Mouse (Mus musculus): ENCODE results near the gene S100a5. TPM values are rescaled to one million over a fixed set of nuclear protein-coding genes. Genes with fewer than 3 reads are reported as not detected.

The S100a5 gene
- polyA plus RNA-seq (2015; fragmentation: Nextera tagmentation; extraction: Ambion mirVana): 4.5 and 6.5 TPM in 2 replicates

DNA sequence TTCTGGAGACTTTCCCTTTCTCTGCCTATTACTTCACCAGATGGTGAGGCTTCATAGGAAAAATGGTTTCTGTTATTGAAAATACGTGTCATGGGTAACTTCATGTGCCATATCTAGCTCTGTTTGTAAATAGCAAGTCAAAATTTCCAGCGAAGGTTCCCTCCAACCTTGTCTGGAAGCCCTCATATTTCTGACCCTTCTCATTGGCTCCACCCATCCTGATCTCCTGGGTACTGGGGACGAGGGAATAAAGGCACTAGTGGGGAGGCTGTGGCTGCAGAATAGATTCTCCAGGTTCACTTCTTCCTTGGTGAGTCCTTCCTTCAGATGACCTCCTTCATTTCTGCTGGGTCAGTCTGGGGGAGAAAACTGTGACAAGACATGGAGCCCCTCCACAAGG, at the start of gene S100a5:
S100a5 (plus strand) TSS at position 301 of the 400 bp plus-strand sequence.
- WGBS: 52% methylated on average over 3 of the region's 3 CpGs
- Histone ChIP-seq H3K9ac (no peak within 1 kb of the TSS), H3K27me3 (replicated peaks) (no peaks in the 10 kb centered on the region), H3K36me3 (no peaks in the 10 kb centered on the region), H3K4me2 (no peak within 1 kb of the TSS), H3K9me3 (no peaks in the 10 kb centered on the region), H3K27ac (no peak within 1 kb of the TSS), H3K4me3 (replicated peaks) (no peak within 1 kb of the TSS), H3K4me1 (peaks cover 24% of the 10 kb centered on the region)
- no peak for ATAC-seq (ENCODE audit: insufficient read depth, low FRiP score, low read depth)

DNA sequence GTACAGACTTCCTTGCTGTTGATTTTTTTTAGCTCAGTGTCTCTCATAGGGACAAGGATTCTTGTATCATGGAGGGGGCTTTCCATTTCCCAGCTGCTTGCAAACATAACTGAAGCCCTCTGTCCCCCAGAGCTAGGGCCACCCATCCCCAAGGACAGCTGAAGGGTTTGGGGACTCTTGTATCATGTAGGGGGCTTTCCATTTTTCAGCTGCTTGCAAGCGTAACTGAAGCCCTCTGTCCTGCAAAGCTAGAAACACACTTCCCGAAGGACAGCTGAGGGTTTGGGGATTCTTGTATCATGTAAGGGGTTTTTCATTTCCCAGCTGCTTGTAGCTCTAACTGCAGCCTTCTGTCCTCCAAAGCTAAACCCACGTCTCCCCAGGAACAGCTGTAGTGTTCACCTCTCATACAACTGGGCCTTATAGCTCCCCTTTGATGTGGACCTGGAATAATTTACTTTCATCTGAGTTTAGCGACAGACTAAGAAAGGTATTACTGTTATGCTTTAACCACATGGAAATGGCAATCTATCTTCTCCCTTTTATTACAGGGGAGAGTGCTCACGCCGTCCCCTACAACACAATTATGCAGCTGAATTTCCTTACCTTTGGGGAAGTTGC, 48.2 kb upstream of the S100a5 start, which contains the start of gene S100a3:
S100a3 (plus strand) TSS at position 571 of the 621 bp plus-strand sequence.
- no peak within 1 kb of the TSS for H3K4me2 ChIP-seq
- ATAC-seq (ENCODE audit: insufficient read depth, low FRiP score, low read depth): no peak
- no peaks in the 10 kb centered on the region for H3K27me3 ChIP-seq (replicated peaks)

DNA sequence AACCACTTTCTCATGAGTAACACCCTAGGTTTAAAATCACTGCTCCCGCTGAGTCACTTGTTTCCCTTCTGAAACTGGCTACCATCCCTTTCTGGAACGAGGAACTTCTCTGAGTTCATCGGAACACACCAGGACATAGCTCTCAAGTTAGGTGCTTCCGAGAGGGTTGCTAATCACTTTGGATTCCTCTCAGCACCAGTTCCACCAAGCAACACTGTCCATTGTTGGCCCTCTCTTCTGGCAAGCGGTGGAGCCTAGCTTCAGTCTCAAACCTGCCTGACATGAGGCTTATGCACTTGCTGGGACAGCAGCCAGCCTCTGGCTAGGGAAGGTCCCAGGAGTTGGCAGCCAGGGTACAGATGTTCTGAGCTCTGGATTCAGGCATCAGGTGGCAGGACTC, 33.6 kb upstream of the S100a5 start:
- 0 out of 2 replicates have a peak, but pooled peaks cover 4% of the 10 kb centered on the region for H3K4me1 ChIP-seq

More for the DNA sequence above, 48.2 kb upstream of the S100a5 start, which contains the start of gene S100a3:
- Histone ChIP-seq H3K36me3 (no peaks in the 10 kb centered on the region), H3K9ac (no peak within 1 kb of the TSS), H3K27ac (no peak within 1 kb of the TSS), H3K4me1 (no peaks in the 10 kb centered on the region), H3K9me3 (no peaks in the 10 kb centered on the region), H3K4me3 (replicated peaks) (no peak within 1 kb of the TSS)
- WGBS: 73% methylated on average over 6 of the region's 6 CpGs

DNA sequence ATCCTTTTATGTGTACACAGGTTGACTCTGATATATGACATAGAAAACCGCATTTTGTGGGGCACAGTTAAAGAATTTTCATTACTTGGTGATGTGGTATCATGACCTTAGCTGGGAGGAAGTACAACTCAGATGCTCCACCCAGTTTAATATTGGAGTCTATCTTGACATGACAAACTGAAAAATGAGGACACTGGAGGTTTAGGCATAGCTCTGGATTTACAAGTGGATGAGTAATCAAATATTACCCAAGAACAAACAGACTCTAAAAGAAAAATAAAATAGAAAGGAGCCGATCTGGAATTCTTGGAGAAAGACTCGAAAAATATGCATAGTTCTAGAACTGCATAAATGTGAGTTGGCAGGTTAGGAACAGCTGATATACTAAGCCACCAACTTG, 33.0 kb upstream of the S100a5 start:
- H3K4me2 ChIP-seq: no peak overlapping the region
- H3K27ac ChIP-seq: no peak overlapping the region
- no peaks in the 10 kb centered on the region for H3K27me3 ChIP-seq (replicated peaks)
- no peak overlapping the region for H3K9ac ChIP-seq
- H3K4me3 ChIP-seq (replicated peaks): no peak overlapping the region
- no peak for ATAC-seq (ENCODE audit: insufficient read depth, low FRiP score, low read depth)
- H3K9me3 ChIP-seq: no peaks in the 10 kb centered on the region
- H3K4me1 ChIP-seq: 0 out of 2 replicates have a peak, but pooled peaks cover 4% of the 10 kb centered on the region
- 61% methylated on average over 3 of the region's 3 CpGs for WGBS
- no peaks in the 10 kb centered on the region for H3K36me3 ChIP-seq

More for the DNA sequence above, 33.6 kb upstream of the S100a5 start:
- Histone ChIP-seq H3K27ac (0 out of 2 replicates have a peak overlapping the region, but pooled peaks have one; percentile 26), H3K9ac (no peak overlapping the region), H3K27me3 (replicated peaks) (no peaks in the 10 kb centered on the region), H3K36me3 (no peaks in the 10 kb centered on the region), H3K4me2 (no peak overlapping the region), H3K4me3 (replicated peaks) (no peak overlapping the region), H3K9me3 (no peaks in the 10 kb centered on the region)
- no peak for ATAC-seq (ENCODE audit: insufficient read depth, low FRiP score, low read depth)
- WGBS: 84% methylated on average over 5 of the region's 5 CpGs

DNA sequence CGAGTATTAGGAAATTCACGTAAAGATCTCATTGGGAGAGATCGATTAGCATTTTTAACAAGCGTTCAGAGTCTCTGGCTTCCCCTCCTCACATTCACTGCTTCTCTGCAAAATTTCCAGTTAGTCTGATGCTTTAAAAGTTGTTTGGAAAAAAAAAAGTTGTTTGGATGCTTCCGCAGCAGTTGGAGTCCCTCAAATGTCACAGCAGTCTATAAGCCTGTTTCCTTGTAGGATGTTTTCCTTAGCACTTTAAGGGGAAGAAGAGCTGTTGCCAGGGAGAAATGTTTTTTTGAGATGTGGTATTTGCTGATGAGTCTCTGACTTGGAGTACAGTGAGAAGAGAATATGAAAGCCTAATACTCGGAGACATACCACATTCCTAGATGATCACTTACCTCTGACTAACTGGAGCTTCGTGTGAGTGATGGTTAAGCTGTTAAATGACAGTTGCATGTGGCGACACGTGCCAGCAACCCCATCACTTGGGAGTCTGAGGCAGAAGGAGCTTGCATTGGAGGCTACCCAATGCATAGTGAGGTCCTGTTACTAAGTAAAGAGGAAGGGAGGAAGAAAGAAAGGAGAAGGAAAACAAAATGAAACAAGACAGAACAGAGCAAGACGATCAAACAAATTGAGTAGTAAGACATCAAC, 31.8 kb upstream of the S100a5 start:
- no peak for ATAC-seq (ENCODE audit: insufficient read depth, low FRiP score, low read depth)
- Histone ChIP-seq H3K9ac (no peak overlapping the region), H3K4me1 (0 out of 2 replicates have a peak, but pooled peaks cover 4% of the 10 kb centered on the region), H3K9me3 (no peaks in the 10 kb centered on the region), H3K27me3 (replicated peaks) (no peaks in the 10 kb centered on the region), H3K4me2 (no peak overlapping the region), H3K36me3 (no peaks in the 10 kb centered on the region), H3K27ac (0 out of 2 replicates have a peak overlapping the region, but pooled peaks have one; percentile 11), H3K4me3 (replicated peaks) (no peak overlapping the region)
- WGBS: 64% methylated on average over 10 of the region's 10 CpGs

DNA sequence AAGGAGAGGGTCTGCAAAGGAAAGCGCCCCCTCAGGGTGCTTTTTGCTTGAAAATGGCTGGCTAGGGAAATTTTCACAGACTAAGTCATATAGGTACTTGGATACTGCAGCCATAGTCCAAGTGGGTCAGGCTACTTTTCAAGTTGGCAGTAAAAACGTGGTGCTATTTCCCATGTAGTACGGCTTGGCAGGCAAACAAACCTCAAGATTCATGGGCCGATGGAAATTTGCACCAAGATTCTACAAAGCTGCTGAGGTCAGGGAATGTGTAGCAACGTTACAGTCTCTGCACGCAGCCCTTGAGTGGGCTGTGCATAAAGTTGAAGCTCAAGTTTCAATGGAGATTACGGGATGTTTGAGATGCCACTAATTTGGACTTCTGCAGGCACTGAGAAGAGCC, 28.9 kb upstream of the S100a5 start:
- peaks cover 13% of the 10 kb centered on the region; the same call in 1 of the 2 replicates for H3K4me1 ChIP-seq
- no peaks in the 10 kb centered on the region for H3K36me3 ChIP-seq
- ATAC-seq (ENCODE audit: insufficient read depth, low FRiP score, low read depth): no peak
- H3K27ac ChIP-seq: no peak overlapping the region
- WGBS: 60% methylated on average over 7 of the region's 7 CpGs
- no peak overlapping the region for H3K9ac ChIP-seq
- H3K9me3 ChIP-seq: no peaks in the 10 kb centered on the region
- H3K4me2 ChIP-seq: no peak overlapping the region
- no peak overlapping the region for H3K4me3 ChIP-seq (replicated peaks)
- H3K27me3 ChIP-seq (replicated peaks): no peaks in the 10 kb centered on the region

DNA sequence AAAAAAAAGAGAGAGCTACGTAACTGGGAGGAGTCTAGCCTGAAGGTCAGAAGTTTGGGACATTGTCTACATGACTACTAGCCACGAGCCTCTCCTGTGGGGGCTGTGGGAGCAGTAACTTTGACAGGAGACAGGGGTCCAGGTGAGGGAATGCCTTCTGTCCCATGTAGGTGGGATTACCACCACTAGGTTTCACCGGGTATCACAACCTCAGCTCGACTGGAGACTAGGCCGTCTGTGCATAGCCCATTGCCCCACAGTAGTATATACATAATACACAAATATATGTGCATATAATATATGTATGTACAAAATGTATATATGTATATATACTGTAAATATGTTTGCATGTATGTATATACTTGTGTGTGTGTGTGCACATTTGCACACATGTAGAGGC, 27.2 kb upstream of the S100a5 start:
- H3K4me1 ChIP-seq: peaks cover 17% of the 10 kb centered on the region
- H3K4me3 ChIP-seq (replicated peaks): no peak overlapping the region
- no peaks in the 10 kb centered on the region for H3K27me3 ChIP-seq (replicated peaks)
- no peak overlapping the region for H3K4me2 ChIP-seq
- H3K36me3 ChIP-seq: no peaks in the 10 kb centered on the region
- no peak overlapping the region for H3K9ac ChIP-seq
- WGBS: 90% methylated on average over 5 of the region's 5 CpGs
- H3K9me3 ChIP-seq: no peaks in the 10 kb centered on the region
- H3K27ac ChIP-seq: no peak overlapping the region
- no peak for ATAC-seq (ENCODE audit: insufficient read depth, low FRiP score, low read depth)

DNA sequence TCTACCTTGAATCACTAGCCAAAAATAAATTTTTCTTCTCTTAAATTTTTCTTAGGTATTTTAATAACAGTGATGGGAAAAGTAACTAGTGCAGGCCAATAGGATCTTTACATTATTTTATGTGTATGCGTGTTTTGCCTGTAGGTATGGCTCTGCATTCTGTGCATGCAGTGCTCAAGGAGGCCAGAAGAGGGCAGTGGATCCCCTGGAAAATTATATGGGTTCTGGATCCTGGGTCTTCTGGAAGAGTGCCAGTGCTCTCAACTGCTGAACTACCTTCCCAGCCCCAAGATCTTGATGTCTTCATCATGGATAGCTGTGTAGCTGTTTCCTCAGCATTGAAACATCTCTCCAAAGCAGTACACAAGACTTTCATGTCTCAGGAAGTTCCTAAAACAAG, 26.2 kb upstream of the S100a5 start:
- ATAC-seq (ENCODE audit: insufficient read depth, low FRiP score, low read depth): no peak
- no peak overlapping the region for H3K27ac ChIP-seq
- 97% methylated on average over 1 of the region's 1 CpGs for WGBS
- H3K36me3 ChIP-seq: no peaks in the 10 kb centered on the region
- no peak overlapping the region for H3K4me3 ChIP-seq (replicated peaks)
- H3K27me3 ChIP-seq (replicated peaks): no peaks in the 10 kb centered on the region
- H3K9ac ChIP-seq: no peak overlapping the region
- H3K4me2 ChIP-seq: no peak overlapping the region
- H3K9me3 ChIP-seq: no peaks in the 10 kb centered on the region
- peaks cover 22% of the 10 kb centered on the region for H3K4me1 ChIP-seq

DNA sequence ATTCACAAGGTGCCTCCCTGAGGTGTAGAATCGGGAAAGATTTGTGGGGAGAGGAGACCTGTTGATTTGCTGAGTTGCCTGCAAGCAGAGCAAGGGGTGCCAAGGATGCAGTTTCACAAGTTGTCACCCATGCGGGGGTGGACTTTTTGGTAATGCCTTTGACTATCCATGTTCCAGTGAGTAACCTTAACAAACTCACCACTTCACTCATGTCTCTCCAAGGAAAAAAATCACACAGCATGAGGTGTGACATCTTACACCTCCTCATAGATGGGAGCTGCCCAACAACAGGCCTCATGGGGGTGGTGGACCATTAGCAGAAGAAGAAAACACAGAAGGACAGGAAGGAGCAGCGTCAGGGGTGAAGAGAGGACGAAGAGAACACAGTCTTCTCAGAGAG, 25.8 kb upstream of the S100a5 start:
- Histone ChIP-seq H3K9me3 (no peaks in the 10 kb centered on the region), H3K27ac (no peak overlapping the region), H3K36me3 (no peaks in the 10 kb centered on the region), H3K4me3 (replicated peaks) (no peak overlapping the region), H3K9ac (no peak overlapping the region), H3K27me3 (replicated peaks) (no peaks in the 10 kb centered on the region), H3K4me1 (peaks cover 26% of the 10 kb centered on the region), H3K4me2 (no peak overlapping the region)
- WGBS: 82% methylated on average over 4 of the region's 4 CpGs
- no peak for ATAC-seq (ENCODE audit: insufficient read depth, low FRiP score, low read depth)

DNA sequence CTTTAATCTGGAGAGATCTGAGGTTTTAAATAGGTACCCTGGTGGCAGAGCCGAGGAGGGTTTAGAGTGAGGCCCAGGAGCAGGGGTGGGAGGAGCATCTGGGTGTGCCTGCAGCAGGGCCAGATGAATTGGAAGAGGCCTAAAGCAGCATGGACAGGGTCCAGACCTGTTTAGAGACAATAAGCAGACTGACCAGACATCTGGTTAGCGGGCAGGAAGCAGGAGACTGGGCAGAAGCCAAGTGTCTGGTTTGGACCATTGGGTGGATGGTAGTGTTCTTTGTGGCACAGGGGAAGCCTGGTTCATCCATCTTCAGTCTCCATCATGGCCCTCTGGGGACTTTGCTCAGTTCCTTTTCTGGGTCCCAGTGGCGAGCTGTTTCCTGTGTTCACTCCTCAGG, 24.4 kb upstream of the S100a5 start:
- H3K36me3 ChIP-seq: no peaks in the 10 kb centered on the region
- no peak for ATAC-seq (ENCODE audit: insufficient read depth, low FRiP score, low read depth)
- no peak overlapping the region; the same call in 1 of the 2 replicates for H3K27ac ChIP-seq
- H3K27me3 ChIP-seq (replicated peaks): no peaks in the 10 kb centered on the region
- no peak overlapping the region for H3K4me3 ChIP-seq (replicated peaks)
- H3K4me1 ChIP-seq: peaks cover 33% of the 10 kb centered on the region
- H3K9me3 ChIP-seq: no peaks in the 10 kb centered on the region
- WGBS: 40% methylated on average over 3 of the region's 3 CpGs
- no peak overlapping the region for H3K4me2 ChIP-seq
- H3K9ac ChIP-seq: no peak overlapping the region

DNA sequence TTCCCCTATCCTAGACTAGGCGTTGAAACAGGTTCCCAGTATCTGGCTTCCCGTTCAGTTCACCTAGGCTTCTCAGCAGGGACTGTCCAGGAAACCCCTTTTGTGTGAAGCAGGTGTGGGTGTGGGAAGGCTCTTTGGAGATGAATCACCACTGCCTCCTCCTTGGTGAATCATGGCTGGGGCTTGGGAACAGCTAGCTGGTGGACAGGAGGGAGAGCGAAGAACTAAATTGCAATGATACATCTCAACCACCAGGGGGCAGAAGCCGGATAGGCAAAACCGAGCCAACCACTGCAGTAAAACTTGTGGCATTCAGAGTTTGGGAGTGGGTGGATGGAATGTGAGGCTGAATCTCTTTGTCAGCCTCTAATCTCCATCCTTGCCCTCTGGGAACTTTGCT, 22.7 kb upstream of the S100a5 start:
- Histone ChIP-seq H3K27ac (peak overlapping the region; percentile 89), H3K27me3 (replicated peaks) (no peaks in the 10 kb centered on the region), H3K4me3 (replicated peaks) (no peak overlapping the region), H3K4me1 (peaks cover 33% of the 10 kb centered on the region), H3K9ac (no peak overlapping the region), H3K9me3 (no peaks in the 10 kb centered on the region), H3K4me2 (no peak overlapping the region), H3K36me3 (no peaks in the 10 kb centered on the region)
- peak; percentile 36; the same call in 1 of the 2 replicates for ATAC-seq (ENCODE audit: insufficient read depth, low FRiP score, low read depth)
- 30% methylated on average over 5 of the region's 5 CpGs for WGBS

DNA sequence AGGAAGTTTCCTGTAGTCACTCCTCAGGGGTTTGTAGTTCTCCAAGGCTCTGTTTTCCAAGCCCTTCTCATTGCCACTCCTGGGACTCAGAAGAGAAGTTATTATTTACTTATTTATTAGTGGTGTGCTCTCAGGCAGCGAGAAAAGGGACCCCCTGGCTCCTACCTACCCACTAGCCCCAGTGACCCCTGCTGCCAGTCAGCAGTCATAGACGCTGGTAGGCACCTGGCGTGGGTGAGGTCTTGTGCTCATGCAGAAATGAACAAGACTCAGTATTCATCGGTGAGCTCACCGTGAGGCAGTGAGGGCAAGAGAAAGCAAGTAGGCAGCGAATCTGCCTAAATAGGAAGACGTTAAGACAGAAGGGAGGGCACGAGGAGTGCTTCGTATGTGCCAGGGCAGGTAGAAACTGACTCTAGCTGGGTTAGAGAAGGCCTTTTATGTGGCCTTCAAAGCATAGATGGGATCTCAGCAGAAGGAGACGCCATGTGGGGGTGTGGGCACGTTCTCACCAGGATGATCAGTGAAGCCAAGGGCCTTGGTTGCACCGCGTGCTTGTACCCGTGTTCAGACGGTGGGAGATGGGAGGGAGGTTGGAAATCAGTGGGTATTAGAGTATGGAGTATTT, 22.2 kb upstream of the S100a5 start:
- no peaks in the 10 kb centered on the region for H3K9me3 ChIP-seq
- H3K27ac ChIP-seq: peak overlapping the region; percentile 89
- no peak overlapping the region for H3K9ac ChIP-seq
- no peak for ATAC-seq (ENCODE audit: insufficient read depth, low FRiP score, low read depth)
- no peak overlapping the region for H3K4me3 ChIP-seq (replicated peaks)
- H3K4me1 ChIP-seq: peaks cover 33% of the 10 kb centered on the region
- 78% methylated on average over 15 of the region's 15 CpGs for WGBS
- H3K36me3 ChIP-seq: no peaks in the 10 kb centered on the region
- H3K27me3 ChIP-seq (replicated peaks): no peaks in the 10 kb centered on the region
- no peak overlapping the region for H3K4me2 ChIP-seq
